ENCODE assay signal across 9 mouse cellular contexts in the genomic region with DNA sequence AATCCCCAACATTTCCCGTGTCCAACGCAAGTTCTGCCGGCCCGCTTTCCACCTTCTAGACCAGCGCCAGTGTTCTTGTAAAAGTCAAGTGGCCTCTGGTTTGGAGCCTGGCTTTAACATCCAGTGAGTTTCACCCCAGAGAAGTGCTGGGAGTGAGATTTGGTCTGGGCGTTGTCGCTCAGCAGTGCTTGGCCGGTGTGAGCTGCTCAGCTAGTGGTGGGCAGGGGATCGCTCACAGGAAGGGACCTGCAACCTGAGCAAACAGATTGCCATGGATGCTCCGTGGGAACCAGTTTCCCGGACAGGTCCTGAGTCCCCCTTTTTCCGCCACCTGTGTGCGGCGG. TPM values are rescaled to one million over a fixed set of nuclear protein-coding genes. Genes with fewer than 3 reads are reported as not detected.
DNase-seq lines count a peak whose midpoint lies in the region; ATAC-seq and TF ChIP-seq lines count a peak whose summit lies in the region.
"Had no signal": no experiment of that assay in that cellular context is flagged by ENCODE, and none has a peak within 500 bp of the region (broad histone marks: within the 10 kb centered on the region; RNA-seq: fewer than 3 reads in every experiment).

No protein-coding gene starts in this region.

- no peak for TF ChIP-seq EP300 in lung, postnatal 0 days (IDR thresholded peaks at IDR 0.05)

- 0 out of 2 replicates have a peak, but pooled peaks have one; percentile 18 for ATAC-seq in cerebellum, adult (ENCODE audit: insufficient number of reproducible peaks, low FRiP score, low TSS enrichment)
- no peak for ATAC-seq in megakaryocyte, adult 5-6 weeks (ENCODE audit: poor library complexity, severe bottlenecking)
- peak; percentile 60 for ATAC-seq in lung, postnatal 0 days

- 1% methylated on average over 14 of the region's 14 CpGs for whole genome bisulfite sequencing in lung, postnatal 0 days

- TF ChIP-seq CTCF in lung, postnatal 0 days (IDR thresholded peaks at IDR 0.05): no peak

- H3K4me1 ChIP-seq in megakaryocyte, embryonic 14.5 days: peaks cover 11% of the 10 kb centered on the region
- no peaks in the 10 kb centered on the region for H3K4me1 ChIP-seq in lung, postnatal 0 days (ENCODE audit: insufficient read depth, low read depth, low read length)

- H3K9ac ChIP-seq in lung, postnatal 0 days (replicated peaks; ENCODE audit: low read depth): no peak overlapping the region

- peaks cover 54% of the 10 kb centered on the region for H3K27me3 ChIP-seq in megakaryocyte, embryonic 14.5 days (replicated peaks)
- H3K27me3 ChIP-seq in lung, postnatal 0 days (replicated peaks; ENCODE audit: insufficient read depth, low read length): peaks cover 16% of the 10 kb centered on the region; the same call in 1 of the 2 replicates

- H3K27ac ChIP-seq in lung, postnatal 0 days (ENCODE audit: low read length): no peak overlapping the region
- H3K27ac ChIP-seq: macrophage had no signal

- H3K4me2 ChIP-seq in lung, postnatal 0 days (replicated peaks; ENCODE audit: low read depth, low read length): peak overlapping the region; percentile 94

- no peaks in the 10 kb centered on the region for H3K36me3 ChIP-seq in megakaryocyte, embryonic 14.5 days (replicated peaks; ENCODE audit: low read length)
- no peaks in the 10 kb centered on the region for H3K36me3 ChIP-seq in lung, postnatal 0 days (ENCODE audit: insufficient read depth, low read length)

- H3K9me3 ChIP-seq in megakaryocyte, embryonic 14.5 days: peaks cover 3% of the 10 kb centered on the region
- no peaks in the 10 kb centered on the region for H3K9me3 ChIP-seq in lung, postnatal 0 days (ENCODE audit: low read length)

- H3K4me3 ChIP-seq in megakaryocyte, embryonic 14.5 days (replicated peaks): peak overlapping the region; percentile 89
- peak overlapping the region; percentile 50 for H3K4me3 ChIP-seq in lung, postnatal 0 days (ENCODE audit: low read depth, low read length)

- DNase-seq in cerebellum, adult 9-11 months: no peak
- no peak for DNase-seq in lung, postnatal 0 days (ENCODE audit: low spot score)
- no peak for DNase-seq in ovary, postnatal 14 days (ENCODE audit: low spot score)
- no peak for DNase-seq in cerebellum, adult 9-10 months
- no peak for DNase-seq in left cerebral cortex, adult 11 months (ENCODE audit: low spot score)

RNA-seq across cellular contexts. Expression of a gene that starts 0.4 kb away (rescaled TPM):
- polyA plus RNA-seq in megakaryocyte, embryonic 14.5 days (2012; ENCODE audit: insufficient read depth, low replicate concordance): not detected in 2 replicates
- total RNA-seq in megakaryocyte, adult 5-6 weeks (2015): 0.05 TPM in 1 of 2 replicates, not detected in the other
- total RNA-seq in megakaryocyte, adult 5-6 weeks (2017): not detected in 2 replicates
- 0.78 and 1.1 TPM in 2 replicates for polyA plus RNA-seq in lung, postnatal 0 days (2015; fragmentation: Nextera tagmentation; extraction: Ambion mirVana)
- polyA plus RNA-seq: macrophage had no signal
